Mouse (Mus musculus): ENCODE data around the gene Ugp2. TPM values are rescaled to one million over a fixed set of nuclear protein-coding genes. Genes with fewer than 3 reads are reported as not detected.

Gene Ugp2
- polyA plus RNA-seq, 1 experiment from 2014 or later, result 55.7 TPM

MicroRNAs within 50 kb of the gene (microRNA counts, 519-probe panel; counts per million panel counts)
- 684 counts per million, percentile 72 among the panel's probes with 10 or more counts for microRNA mmu-miR-1933-3p
- microRNA mmu-miR-1933-5p, result 684 counts per million, percentile 72 among the panel's probes with 10 or more counts

Small RNA genes within 50 kb of the gene (microRNA-seq; reads per million reads assigned to microRNA genes)
- 1.2 reads per million for gene Mir1933

Other genes starting within 250 kb of the Ugp2 start
- 11.2 and 12.4 TPM in 2 replicates for gene Vps54, start 131.9 kb downstream of the Ugp2 start, polyA plus RNA-seq (2016; fragmentation: Nextera tagmentation; extraction: Ambion mirVana)
- 6.3 and 9.2 TPM in 2 replicates for gene Wdpcp, start 201.0 kb upstream of the Ugp2 start, polyA plus RNA-seq (2016; fragmentation: Nextera tagmentation; extraction: Ambion mirVana)
- gene Mdh1, start 201.2 kb upstream of the Ugp2 start, polyA plus RNA-seq (2016; fragmentation: Nextera tagmentation; extraction: Ambion mirVana), result 363 and 394 TPM in 2 replicates

Data from limb, embryonic 10.5 days (tissue).